Mouse (Mus musculus): ENCODE measurements at regions not wholly inside any gene's neighbourhood (a gene's known extent, or its start where the extent isn't known, plus 50 kb on each side); places are given as distances from the start of the nearest gene placed in this dataset.

- no peak for DNase-seq
Measured at GRCm38 (mm10) chr15:36378640-36379039, 628.9 kb downstream of the Zfp706 start.

- DNase-seq, result no peak
Measured at GRCm38 (mm10) chr15:36376551-36376950, 631.0 kb downstream of the Zfp706 start.

- no peak for DNase-seq
Measured at GRCm38 (mm10) chr15:36375549-36375885, 632.1 kb downstream of the Zfp706 start.

GRCm38 (mm10) chr15:36374732-36375548 is 632.6 kb downstream of the Zfp706 start:
- peak; percentile 52 for DNase-seq

GRCm38 (mm10) chr15:36373900-36374611 is 633.5 kb downstream of the Zfp706 start:
- peak; percentile 39 for DNase-seq

GRCm38 (mm10) chr15:36373481-36373880 is 634.1 kb downstream of the Zfp706 start:
- DNase-seq, result no peak

GRCm38 (mm10) chr15:36371382-36371781 is 636.2 kb downstream of the Zfp706 start:
- DNase-seq, result no peak

- DNase-seq, result no peak
Measured at GRCm38 (mm10) chr15:36370906-36371305, 636.7 kb downstream of the Zfp706 start.

- no peak for DNase-seq
Measured at GRCm38 (mm10) chr15:36367296-36367695, 640.3 kb downstream of the Zfp706 start.

GRCm38 (mm10) chr15:36364757-36365156 is 642.8 kb downstream of the Zfp706 start:
- no peak for DNase-seq

- no peak for DNase-seq
Measured at GRCm38 (mm10) chr15:36364062-36364461, 643.5 kb downstream of the Zfp706 start.

GRCm38 (mm10) chr15:36362911-36363565 is 644.5 kb downstream of the Zfp706 start:
- no peak for DNase-seq

GRCm38 (mm10) chr15:36361522-36362148 is 645.9 kb downstream of the Zfp706 start:
- peak; percentile 44 for DNase-seq

GRCm38 (mm10) chr15:36360694-36361521 is 646.7 kb downstream of the Zfp706 start:
- no peak for DNase-seq

- DNase-seq, result no peak
Measured at GRCm38 (mm10) chr15:36355851-36356250, 651.7 kb downstream of the Zfp706 start.

- no peak for DNase-seq
Measured at GRCm38 (mm10) chr15:36354545-36354944, 653.0 kb downstream of the Zfp706 start.

GRCm38 (mm10) chr15:36353793-36354192 is 653.8 kb downstream of the Zfp706 start:
- no peak for DNase-seq

GRCm38 (mm10) chr15:36352929-36353328 is 654.6 kb downstream of the Zfp706 start:
- DNase-seq, result no peak

GRCm38 (mm10) chr15:36351693-36352092 is 655.9 kb downstream of the Zfp706 start:
- DNase-seq, result no peak

- DNase-seq, result no peak
Measured at GRCm38 (mm10) chr15:36348348-36348747, 659.2 kb downstream of the Zfp706 start.

- no peak for DNase-seq
Measured at GRCm38 (mm10) chr15:36347333-36347845, 660.2 kb downstream of the Zfp706 start.

- no peak for DNase-seq
Measured at GRCm38 (mm10) chr15:36346126-36346525, 661.4 kb downstream of the Zfp706 start.

Data from retina, postnatal 1 day (tissue).